Mouse (Mus musculus) gastrocnemius, adult 18-20 months (tissue): ENCODE measurements around the gene Cxcl2. TPM values are rescaled to one million over a fixed set of nuclear protein-coding genes. Genes with fewer than 3 reads are reported as not detected.

Experiments used
- total RNA-seq, 2 experiments: library from RNA; stranded (reverse); gene quantifications; 2 replicates each; pipeline ENCODE4 v1.2.3; 2021

Cxcl2 gene
- total RNA-seq, 2 experiments from 2014 or later: not detected

Other genes starting within 250 kb of the Cxcl2 start
- not detected for gene Cxcl5, start 144.5 kb upstream of the Cxcl2 start, total RNA-seq
- under 1 TPM; 0.21 to 0.28 TPM for gene Ppbp, start 135.4 kb upstream of the Cxcl2 start, total RNA-seq
- 10 to 100 TPM in 1 of 2 experiments, 1 to 10 TPM in 1; 5.6 to 15.2 TPM for gene Pf4, start 131.4 kb upstream of the Cxcl2 start, total RNA-seq
- not detected for gene Cxcl3, start 117.8 kb upstream of the Cxcl2 start, total RNA-seq
- gene Cxcl15, start 109.3 kb upstream of the Cxcl2 start, total RNA-seq: not detected
- under 1 TPM in 1 of 2 experiments, not detected in 1; 0.25 TPM for gene Cxcl1, start 12.6 kb upstream of the Cxcl2 start, total RNA-seq
- gene Mthfd2l, start 27.2 kb downstream of the Cxcl2 start, total RNA-seq: 1 to 10 TPM; 5.7 to 6.9 TPM
- under 1 TPM; 0.30 to 0.38 TPM for gene Epgn, start 123.6 kb downstream of the Cxcl2 start, total RNA-seq
- gene Ereg, start 170.8 kb downstream of the Cxcl2 start, total RNA-seq: not detected
- not detected for gene Areg, start 235.7 kb downstream of the Cxcl2 start, total RNA-seq